Mouse (Mus musculus): ENCODE results near the gene Dis3.
"Not testable (repeated sequence)": the region's sequence is repeated elsewhere in the genome, so short reads cannot be mapped to it uniquely, and the experiment has no call there.

The Dis3 gene

DNA sequence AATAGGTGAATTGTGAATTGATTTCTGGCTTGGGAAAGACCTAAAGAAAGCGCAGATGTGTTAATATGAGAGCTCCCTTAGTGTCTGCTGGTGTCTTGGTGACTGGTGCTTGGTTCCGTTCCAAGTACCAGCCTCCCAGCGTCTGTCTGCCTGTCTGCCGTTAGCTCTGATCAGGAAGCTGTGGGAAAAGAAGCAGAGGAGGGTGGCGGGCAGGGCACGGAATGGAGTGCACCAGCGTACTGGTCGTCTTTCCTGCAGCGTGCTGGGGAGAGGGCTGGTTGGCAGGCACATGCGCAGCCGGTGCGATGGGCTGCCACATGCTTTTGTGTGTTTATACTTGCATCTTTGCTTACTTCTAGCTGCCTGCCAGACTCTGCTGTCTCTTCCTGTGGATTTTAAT lies 39.0 kb downstream of the Dis3 start:
- DNase-seq, result no peak

DNA sequence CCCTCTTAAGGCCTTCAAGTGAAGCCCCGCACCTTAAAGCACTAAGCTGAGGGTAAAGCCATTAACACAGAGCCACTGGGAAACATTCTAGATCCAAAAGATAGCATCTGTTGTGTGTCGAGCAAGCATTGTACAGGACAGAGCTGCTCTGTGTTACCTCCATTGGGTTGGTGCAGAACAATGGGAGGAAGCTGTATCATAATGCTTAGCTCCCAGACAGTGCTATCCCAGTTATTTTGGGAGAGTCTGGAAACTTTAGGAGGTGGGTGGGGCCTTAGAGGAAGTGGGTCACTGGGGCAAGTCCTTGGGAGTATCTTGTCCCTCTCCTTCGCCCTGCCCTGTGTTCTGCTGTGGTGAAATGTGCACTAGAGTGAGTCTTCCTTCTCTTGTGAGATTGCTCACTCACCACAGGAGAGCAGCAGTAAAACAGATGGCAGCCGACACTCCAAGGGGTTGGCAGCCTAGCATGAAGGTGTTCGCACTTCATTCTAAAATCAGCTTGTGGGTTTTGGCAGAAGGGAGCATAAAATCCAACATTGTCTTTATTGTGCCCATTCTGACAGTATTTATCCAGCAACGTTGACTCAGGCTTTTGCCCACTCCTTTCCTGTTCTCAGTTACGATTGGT lies 40.5 kb downstream of the Dis3 start:
- DNase-seq, result no peak

DNA sequence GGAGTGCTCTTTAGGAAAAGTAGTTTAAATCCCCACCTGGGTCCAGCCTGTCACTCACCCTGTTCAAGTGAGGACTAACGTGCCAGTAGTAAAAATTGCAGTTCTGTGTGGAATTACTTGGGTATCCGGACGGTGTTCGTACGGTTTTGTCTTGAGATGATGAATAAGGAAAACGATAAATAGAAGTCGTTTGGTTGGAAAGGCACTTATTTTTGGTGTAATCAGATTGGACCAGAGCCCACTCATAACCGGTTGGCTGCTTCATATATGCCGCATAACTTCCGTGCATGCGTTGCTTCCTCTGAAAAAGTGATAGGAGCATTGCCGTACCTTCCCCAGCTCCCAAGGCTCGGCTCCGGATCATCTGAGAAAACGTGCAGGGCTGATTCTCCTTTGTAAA lies 52.8 kb downstream of the Dis3 start:
- peak; percentile 18 for DNase-seq

DNA sequence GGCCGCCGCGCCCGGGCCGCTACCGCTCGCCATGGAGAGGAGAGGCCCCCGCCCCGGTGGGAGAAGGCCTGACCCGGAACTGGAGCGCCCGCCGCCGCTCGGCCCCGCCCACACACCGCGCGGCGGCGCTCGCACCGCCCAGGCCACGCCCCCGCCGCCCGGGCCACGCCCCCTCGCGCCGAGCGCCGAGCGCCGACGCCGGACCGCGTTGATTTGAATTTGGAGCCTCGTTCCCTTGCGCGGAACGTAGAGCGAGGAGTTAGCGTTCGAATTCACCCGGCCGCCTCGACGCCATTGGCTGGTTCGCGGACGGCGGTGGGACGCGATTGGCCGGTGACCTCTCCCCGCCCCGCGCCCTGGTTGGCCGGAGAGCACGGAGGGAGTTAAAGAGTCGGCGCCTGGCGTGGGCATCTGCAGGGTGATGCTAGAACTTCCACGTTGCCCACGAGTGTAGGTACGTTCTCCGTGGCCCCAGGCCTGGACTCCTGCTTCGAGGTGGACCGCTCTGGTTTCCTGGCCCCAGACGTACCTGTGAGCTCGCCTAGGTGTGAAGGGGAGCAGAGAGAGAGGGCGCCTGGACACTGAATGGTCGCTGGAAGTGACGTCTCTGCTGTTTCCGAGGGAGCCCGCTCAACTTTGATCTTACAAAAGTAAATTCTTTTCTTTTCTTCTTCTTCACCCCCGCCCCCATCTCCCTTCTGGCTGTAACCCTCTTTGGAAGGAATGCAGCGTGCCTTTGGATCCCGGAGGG lies 53.4 kb downstream of the Dis3 start, which contains the start of the genes Mzt1 and Bora:
Gene Mzt1, minus strand, starts transcription at position 104 of the 751 bp plus-strand sequence.
Gene Bora, plus strand, starts transcription at position 192 of the 751 bp plus-strand sequence.
- peak; percentile 96 for DNase-seq

DNA sequence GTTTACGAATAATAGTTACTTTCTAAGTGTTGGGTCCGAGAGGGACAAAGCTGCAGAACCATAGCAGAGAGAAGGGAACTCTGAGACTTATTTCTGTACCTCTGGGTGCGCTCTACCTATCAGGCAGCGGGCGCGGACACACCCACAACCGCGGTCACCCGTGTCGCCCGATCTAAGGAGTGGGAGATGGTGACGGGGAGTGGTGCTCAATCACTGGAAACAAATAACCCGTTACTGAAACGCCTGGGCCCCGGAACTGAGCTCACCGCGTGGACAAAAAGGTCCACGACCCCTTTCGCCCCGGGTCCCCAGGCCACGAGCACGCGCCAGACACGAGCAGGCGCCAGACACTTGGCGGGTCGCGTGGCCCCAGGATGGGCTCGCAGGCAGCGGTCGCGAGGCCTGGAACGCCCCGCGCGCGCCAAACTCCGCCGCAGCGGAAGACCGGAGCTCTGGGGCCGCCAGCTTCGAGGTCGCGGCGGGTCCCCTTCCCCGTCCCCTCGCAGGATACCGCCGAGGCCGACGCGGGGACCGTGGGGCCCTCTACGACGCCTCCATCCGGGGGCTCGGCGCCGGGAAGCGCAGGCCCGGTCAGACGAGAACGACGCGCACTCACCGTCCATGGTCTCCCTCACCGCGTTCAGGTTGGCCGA lies 54.1 kb downstream of the Dis3 start:
- no peak for DNase-seq

DNA sequence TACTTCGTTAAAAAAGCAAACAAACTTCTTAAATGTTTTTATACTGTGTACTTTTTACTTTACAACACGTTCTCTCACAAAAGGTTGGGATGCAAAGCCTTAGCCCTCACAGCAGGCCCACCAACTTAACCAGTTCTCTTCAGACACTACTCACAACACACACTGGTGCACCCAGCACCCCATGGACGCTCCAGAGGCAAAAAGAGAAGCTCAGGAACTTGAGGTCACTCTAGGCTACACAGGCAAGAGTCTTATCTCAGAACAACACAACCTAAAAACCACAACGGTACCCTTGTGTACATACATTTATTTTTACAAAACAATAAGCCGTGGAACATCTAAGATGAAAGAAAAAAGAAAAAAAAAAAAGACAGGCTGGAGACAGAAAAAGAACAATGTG lies 54.9 kb downstream of the Dis3 start:
- DNase-seq, result no peak

DNA sequence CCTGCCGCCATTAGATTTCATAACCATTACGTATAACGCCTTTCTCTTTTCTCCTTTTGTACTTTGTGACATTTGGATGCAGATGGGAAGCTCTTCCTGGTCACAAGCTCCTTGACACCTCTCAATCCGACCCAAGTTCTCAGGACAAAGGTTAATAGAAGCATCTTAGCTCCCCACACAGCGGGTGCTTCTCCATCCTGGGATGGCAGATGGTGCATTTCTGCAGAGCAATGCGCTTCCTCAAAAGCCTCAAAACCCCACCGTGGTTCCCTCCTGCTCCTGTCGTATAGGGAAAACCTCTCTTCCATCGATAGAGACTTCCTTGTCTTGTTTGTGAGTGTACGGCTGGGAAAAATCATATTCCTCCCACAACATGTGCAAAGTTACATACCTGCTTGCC lies 55.5 kb downstream of the Dis3 start:
- no peak for DNase-seq

DNA sequence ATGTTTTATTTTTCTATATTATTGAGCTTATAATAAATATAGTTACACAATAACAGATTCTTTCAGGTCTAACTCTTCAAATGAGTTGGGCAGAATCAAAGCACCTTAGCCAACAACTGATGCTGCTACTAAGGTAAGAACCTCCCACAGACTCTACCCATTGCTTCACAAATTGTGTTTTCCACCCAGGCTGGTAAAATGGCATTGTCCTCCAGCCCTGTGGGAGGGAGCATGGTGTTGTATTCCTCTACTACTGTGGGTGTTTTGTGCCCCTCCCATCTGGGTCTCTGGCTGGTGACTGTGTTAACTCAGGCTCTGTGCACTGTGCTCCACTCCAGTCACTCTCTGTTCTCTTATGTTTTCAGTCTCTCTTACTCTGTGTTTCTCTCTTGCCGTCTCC lies 56.1 kb downstream of the Dis3 start:
- no peak for DNase-seq

DNA sequence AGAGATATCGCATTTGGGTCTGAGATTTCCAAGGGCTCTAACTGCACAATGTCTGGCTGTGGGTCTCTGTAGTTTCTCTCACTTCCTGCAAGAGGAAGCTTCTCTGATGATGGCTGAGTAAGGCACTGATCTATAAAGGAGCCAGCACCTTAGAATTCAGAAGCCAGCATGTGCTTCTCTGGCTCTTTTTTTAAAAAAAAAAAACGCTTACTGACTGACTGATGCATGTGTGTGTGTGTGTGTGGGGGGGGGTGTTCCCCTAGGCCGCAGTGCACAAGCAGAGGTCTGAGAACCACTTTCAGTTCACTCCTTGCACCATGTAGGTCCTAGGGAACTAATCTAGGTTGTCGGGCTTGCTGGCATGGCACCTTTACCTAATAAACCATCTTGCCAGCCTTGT lies 58.2 kb downstream of the Dis3 start:
- DNase-seq, result no peak

DNA sequence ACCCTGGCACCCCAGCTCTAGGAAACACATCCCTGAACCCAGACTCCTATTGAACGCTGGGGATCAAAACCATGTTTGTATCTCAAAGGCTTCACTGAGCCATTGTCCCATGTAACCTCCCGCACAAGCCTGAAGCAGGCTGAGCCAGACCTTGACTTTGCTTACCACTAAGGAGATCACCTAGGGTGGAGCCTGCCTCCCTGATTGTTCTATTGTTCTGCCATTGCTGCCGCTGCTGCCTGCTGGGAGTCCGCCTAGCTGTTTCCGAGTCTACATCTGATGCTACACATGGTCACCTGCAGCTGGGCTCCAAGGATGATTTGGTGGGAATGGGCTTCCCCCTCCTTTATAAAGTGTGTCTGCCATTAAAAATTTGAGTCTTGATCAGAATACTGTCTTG lies 60.3 kb downstream of the Dis3 start:
- not testable (repeated sequence) for DNase-seq

DNA sequence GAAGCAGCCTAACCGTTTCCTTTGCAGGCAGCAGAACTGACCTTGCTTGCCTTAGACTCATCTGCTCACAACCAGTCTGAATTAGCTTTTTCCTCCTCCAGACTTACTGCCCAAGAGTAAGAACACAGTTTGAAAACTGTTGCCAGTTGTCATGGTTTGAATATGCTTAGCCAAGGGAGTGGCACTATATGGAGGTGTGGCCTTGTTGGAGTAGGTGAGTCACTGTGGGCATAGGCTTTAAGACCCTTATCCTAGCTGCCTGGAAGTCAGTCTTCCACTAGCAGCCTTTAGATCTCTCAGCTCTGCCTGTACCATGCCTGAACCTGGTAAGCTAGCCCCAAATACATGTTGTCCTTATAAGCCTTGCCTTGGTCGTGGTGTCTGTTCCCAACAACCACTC lies 61.9 kb downstream of the Dis3 start:
- DNase-seq, result no peak

DNA sequence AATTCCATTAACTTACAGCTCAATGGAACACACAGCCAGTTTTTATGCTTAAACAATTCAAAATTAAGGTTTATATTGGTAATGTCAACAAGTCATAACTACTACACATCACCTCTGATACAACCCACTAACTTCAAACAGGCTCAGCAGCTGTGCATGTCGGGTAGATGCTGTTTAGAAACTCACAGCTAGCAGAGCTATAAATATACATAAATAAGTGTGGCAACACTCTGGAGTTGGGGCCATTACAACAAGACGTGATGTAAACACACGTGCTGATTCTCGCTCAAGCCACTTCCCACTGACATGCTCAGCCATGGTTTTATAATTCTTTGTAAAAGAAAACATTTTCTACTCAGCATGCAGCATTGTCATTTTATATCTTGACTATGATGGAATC lies 63.5 kb downstream of the Dis3 start:
- DNase-seq, result no peak

DNA sequence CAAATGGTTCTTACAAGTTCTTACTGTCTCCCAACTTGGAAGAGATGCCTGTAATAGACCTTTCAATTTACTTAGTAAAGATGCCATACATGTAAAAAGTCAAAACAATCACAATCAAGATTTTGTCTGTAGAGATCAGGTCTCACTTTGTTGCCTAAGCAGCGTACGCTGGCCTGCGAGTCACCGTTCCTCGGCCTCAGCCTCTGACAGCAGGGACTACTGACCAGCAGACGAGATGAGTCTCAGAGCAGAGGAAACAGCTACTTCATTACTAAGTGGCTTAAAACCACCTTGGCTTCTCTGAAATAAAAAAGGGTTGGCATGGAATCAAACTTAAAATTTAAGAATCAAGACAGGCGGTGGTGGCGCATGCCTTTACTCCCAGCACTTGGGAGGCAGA lies 64.7 kb downstream of the Dis3 start:
- DNase-seq, result not testable (repeated sequence)

DNA sequence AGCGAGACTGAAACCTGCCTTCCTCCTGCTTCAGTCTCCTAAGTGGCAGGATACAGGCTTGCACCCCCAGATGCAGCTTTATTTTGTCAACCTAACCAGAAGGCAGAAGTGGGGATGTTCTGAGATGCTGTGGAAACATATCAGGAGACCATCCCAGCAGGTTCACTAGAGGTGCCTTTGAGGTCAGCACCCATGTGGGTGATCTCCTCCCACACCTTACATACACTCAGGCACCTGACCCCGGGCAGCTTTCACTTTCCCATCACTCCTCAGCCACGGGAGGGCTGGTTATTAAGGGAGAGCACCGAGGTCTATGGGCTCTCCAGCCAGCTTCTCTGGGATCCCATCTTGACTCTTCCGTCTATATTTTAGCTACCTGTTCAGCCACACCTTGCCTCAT lies 67.0 kb downstream of the Dis3 start:
- DNase-seq, result no peak

DNA sequence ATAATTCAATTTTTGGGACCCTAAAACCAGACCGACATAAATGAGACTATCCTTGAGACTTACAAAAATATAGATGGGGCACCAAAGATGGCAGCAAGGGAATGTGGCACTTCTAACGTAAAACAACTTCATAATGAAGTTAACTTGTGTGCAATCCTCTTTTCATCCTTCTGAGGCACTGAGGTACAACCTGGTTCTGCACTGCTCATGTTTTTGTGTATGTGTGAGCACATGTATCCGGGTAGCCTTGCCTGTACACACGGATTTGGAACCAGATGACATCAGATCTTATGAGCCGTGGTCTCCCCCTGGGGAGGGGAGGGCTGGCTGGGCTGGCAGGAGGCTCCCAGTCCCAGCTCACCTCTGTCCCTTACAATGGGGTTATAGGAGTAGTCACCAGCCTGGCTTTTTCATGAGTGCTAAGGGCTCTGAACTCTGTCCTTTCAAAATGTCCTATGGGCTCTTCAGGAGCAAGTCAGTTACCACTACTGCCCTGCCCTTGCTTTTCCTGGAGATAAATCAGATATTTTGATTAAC lies 68.2 kb downstream of the Dis3 start:
- no peak for DNase-seq

DNA sequence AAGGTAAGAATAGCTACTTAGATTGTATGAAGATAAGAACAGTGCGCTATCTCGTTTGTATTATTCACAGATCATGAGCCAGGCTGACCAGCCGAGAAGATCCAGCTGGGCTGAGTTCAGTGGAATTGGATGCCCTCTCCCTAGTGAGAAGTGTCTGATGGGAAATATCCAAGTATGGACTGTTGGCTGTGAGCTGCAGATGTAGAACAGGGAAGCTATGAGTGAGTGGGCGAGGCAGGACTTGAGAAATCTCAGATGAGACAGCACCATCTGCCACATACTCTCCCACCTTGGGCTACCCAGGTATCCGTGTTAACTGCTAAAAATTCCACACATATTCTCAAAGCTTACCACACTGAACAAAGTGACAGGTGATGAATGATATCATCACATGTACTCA lies 69.6 kb downstream of the Dis3 start:
- DNase-seq, result no peak

Data from embryo, embryonic 11 days (tissue).